7 mouse cellular contexts compared by ENCODE assay signal in the genomic region with DNA sequence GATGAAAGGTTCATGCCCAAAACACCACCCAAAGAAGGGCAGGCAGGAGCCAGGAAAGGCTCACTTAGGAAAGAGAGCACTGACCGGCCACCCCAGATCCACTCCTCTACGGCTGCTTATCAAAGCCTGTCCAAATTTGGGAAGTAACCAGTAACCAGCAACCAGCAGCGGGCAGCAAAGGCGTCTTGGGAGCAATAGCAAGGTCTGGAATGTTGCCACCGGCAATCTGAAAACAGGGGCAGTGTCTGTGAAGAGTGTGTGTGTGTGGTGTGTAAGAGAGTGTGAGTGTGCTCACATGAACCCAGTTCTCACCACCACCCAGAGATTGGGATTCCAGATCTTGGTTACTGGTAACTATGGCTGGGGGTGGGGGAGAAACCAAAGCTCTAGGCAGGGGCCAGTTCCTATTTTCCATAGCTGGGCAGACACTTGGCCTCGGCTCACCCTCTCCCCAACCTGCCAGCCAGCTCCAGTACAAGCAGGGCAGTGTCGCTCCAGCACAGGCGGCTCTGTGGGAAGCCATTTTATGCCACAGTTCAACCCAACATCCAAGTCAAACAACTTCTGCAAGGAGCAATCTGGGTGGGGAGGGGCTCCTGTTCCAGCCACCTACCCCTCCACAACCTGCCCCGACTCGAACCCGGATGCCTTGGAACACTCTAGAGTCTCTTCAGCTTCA. TPM values are rescaled to one million over a fixed set of nuclear protein-coding genes. Genes with fewer than 3 reads are reported as not detected.
DNase-seq lines count a peak whose midpoint lies in the region; TF ChIP-seq lines count a peak whose summit lies in the region.

No protein-coding gene starts in this region.

- in situ Hi-C loops in ES-E14 (cut with MboI; ENCODE audit: low sequenced_read_pairs in 2 of 2, unreplicated experiment in 2 of 2): no loop called here

- 69% methylated on average over 11 of the region's 11 CpGs for WGBS in kidney, adult 2 months
- 48% methylated on average over 11 of the region's 11 CpGs for WGBS in bone marrow, adult 2 months
- WGBS in lung, adult 2 months: 44% methylated on average over 11 of the region's 11 CpGs

- H3K9ac ChIP-seq in ES-E14 (ENCODE audit: insufficient read depth, low read depth, low read length, poor library complexity, severe bottlenecking): peak overlapping the region; percentile 77

- TF ChIP-seq CTCF in kidney, adult 2 months (conservative IDR thresholded peaks at IDR 0.05; ENCODE audit: insufficient read depth, insufficient read length, low read depth, low read length): no peak
- TF ChIP-seq CTCF in bone marrow, adult 2 months (IDR thresholded peaks at IDR 0.05; ENCODE audit: control insufficient read depth, insufficient read depth, low read length): no peak
- TF ChIP-seq CTCF in lung, adult 2 months (IDR thresholded peaks at IDR 0.05; ENCODE audit: insufficient read depth, low read length): 0 out of 2 replicates have a peak, but pooled peaks have one; percentile 15

- no peak overlapping the region for H3K4me3 ChIP-seq in kidney, adult 2 months (ENCODE audit: insufficient read depth, low read depth, low read length)
- peak overlapping the region; percentile 39 to 43 for H3K4me3 ChIP-seq in ES-E14 (ENCODE audit: insufficient read depth in 1 of 2, low read depth in 1 of 2, low read length in 2 of 2, poor library complexity in 1 of 2, severe bottlenecking in 1 of 2)
- H3K4me3 ChIP-seq in bone marrow, adult 2 months (replicated peaks; ENCODE audit: control insufficient read depth, low read depth, low read length): no peak overlapping the region
- no peak overlapping the region for H3K4me3 ChIP-seq in lung, adult 2 months (replicated peaks; ENCODE audit: extremely low read depth, low read depth, low read length)

- peaks cover 10% of the 10 kb centered on the region for H3K4me1 ChIP-seq in kidney, adult 2 months (ENCODE audit: control insufficient read depth, insufficient read depth, low read length)
- H3K4me1 ChIP-seq in ES-E14 (ENCODE audit: control insufficient read depth in 2 of 2, insufficient read depth in 2 of 2, low read length in 2 of 2, poor library complexity in 1 of 2): peaks cover 26 to 31% of the 10 kb centered on the region in 2 experiments
- peaks cover 4% of the 10 kb centered on the region; the same call in 1 of the 2 replicates for H3K4me1 ChIP-seq in bone marrow, adult 2 months (ENCODE audit: control insufficient read depth, insufficient read depth, low read length)
- H3K4me1 ChIP-seq in lung, adult 2 months (ENCODE audit: control insufficient read depth, insufficient read depth, low read length): peaks cover 19% of the 10 kb centered on the region

- H3K36me3 ChIP-seq in kidney, adult 2 months (ENCODE audit: control insufficient read depth, insufficient read depth, low read length): no peaks in the 10 kb centered on the region
- peaks cover 7% of the 10 kb centered on the region; the same call in 1 of the 2 replicates for H3K36me3 ChIP-seq in ES-E14 (ENCODE audit: control insufficient read depth, insufficient read depth, low read length, poor library complexity, severe bottlenecking)

- H3K27me3 ChIP-seq in kidney, adult 2 months (replicated peaks; ENCODE audit: control insufficient read depth, insufficient read depth, low read length): no peaks in the 10 kb centered on the region

- peak; percentile 54 for DNase-seq in kidney, adult 2 months
- DNase-seq in kidney, postnatal 14 days: no peak
- DNase-seq in ES-E14 (ENCODE audit: low read depth, low spot score): no peak
- DNase-seq in lung, adult 2 months: peak; percentile 55
- no peak for DNase-seq in gastrocnemius, postnatal 25 days
- DNase-seq in urinary bladder, postnatal 4 days (ENCODE audit: low spot score in 2 of 2): no peak

- H3K27ac ChIP-seq in kidney, adult 2 months (ENCODE audit: insufficient read depth, low read depth, low read length): peak overlapping the region; percentile 62
- peak overlapping the region; percentile 78 for H3K27ac ChIP-seq in ES-E14 (ENCODE audit: insufficient read depth, low read depth, low read length, poor library complexity, severe bottlenecking)
- 0 out of 2 replicates have a peak overlapping the region, but pooled peaks have one; percentile 9 for H3K27ac ChIP-seq in bone marrow, adult 2 months (ENCODE audit: control insufficient read depth, insufficient read depth, low read depth, low read length, poor library complexity)

- TF ChIP-seq POLR2A in kidney, adult 2 months (IDR thresholded peaks at IDR 0.05; ENCODE audit: low read depth, low read length): no peak
- TF ChIP-seq POLR2A in bone marrow, adult 2 months (IDR thresholded peaks at IDR 0.05; ENCODE audit: borderline replicate concordance, control insufficient read depth, low read depth, low read length): no peak
- no peak for TF ChIP-seq POLR2A in lung, adult 2 months (IDR thresholded peaks at IDR 0.05; ENCODE audit: borderline replicate concordance, extremely low read depth, low read depth, low read length)

- H3K9me3 ChIP-seq in ES-E14 (ENCODE audit: control insufficient read depth, insufficient read depth, low read depth, low read length): no peaks in the 10 kb centered on the region

TF ChIP-seq in ES-E14, 5 proteins besides CTCF, POLR2A, EP300 and RAD21:
- no peak for TF ChIP-seq ZNF384 (IDR thresholded peaks at IDR 0.05; ENCODE audit: low read depth, low read length)
- TF ChIP-seq ZC3H11A (IDR thresholded peaks at IDR 0.05; ENCODE audit: borderline replicate concordance, low read depth, low read length): no peak
- TF ChIP-seq HCFC1 (IDR thresholded peaks at IDR 0.05; ENCODE audit: borderline replicate concordance, insufficient read depth, low read length): no peak
- no peak for TF ChIP-seq MAFK (IDR thresholded peaks at IDR 0.05; ENCODE audit: insufficient read depth, low read depth, low read length)
- no peak for TF ChIP-seq CHD2 (IDR thresholded peaks at IDR 0.05; ENCODE audit: low read depth, low read length)

RNA-seq across cellular contexts. Expression of gene Cd9, which starts 4.6 kb away (rescaled TPM):
- 138 and 140 TPM in 2 replicates for polyA plus RNA-seq in kidney, adult 2 months (2012; rRNA removed)
- total RNA-seq in ES-E14 (2012; rRNA removed): 228 and 374 TPM in 2 replicates
- polyA plus RNA-seq in bone marrow, adult 2 months (2011; ENCODE audit: insufficient read depth, insufficient read length, low replicate concordance, missing spikeins): 60.4 and 90.4 TPM in 2 replicates
- polyA plus RNA-seq in lung, adult 2 months (2012; rRNA removed): 405 and 537 TPM in 2 replicates
- 10 to 100 TPM; 28.4 to 33.7 TPM for total RNA-seq in gastrocnemius, postnatal 25 days (2021)

RNA-seq across cellular contexts. Expression of gene Vwf, which starts 56.6 kb away (rescaled TPM):
- 14.6 and 16.8 TPM in 2 replicates for polyA plus RNA-seq in kidney, adult 2 months (2012; rRNA removed)
- 3.0 and 6.8 TPM in 2 replicates for total RNA-seq in ES-E14 (2012; rRNA removed)
- polyA plus RNA-seq in bone marrow, adult 2 months (2011; ENCODE audit: insufficient read depth, insufficient read length, low replicate concordance, missing spikeins): 83.1 and 147 TPM in 2 replicates
- polyA plus RNA-seq in lung, adult 2 months (2012; rRNA removed): 421 and 464 TPM in 2 replicates
- 10 to 100 TPM; 17.3 to 42.4 TPM for total RNA-seq in gastrocnemius, postnatal 25 days (2021)

Comparison
In these comparisons a context has a peak if more than half of its experiments do, and no peak if none do; other contexts are left out.
1. DNase-seq: peak in kidney, adult 2 months (single experiment) and lung, adult 2 months (single experiment); none in kidney, postnatal 14 days (single experiment), ES-E14 (single experiment), gastrocnemius, postnatal 25 days (single experiment) and urinary bladder, postnatal 4 days (0 of 2).
2. H3K27ac ChIP-seq: peak in every context shown above with its lines; median percentile 78 in ES-E14; 62 in kidney, adult 2 months; 9 in bone marrow, adult 2 months.
3. H3K4me3 ChIP-seq: peak in ES-E14 (2 of 2); none in kidney, adult 2 months (single experiment), bone marrow, adult 2 months (single experiment) and lung, adult 2 months (single experiment).